Mouse (Mus musculus) bone marrow, adult 2 months (tissue): ENCODE data around the gene Crispld2.

Source experiments
- CTCF ChIP-seq: fragments of 200-500 bp; IDR thresholded peaks from 2 replicates; pipeline ENCODE4 v1.5.1; 2011; ENCODE audit warnings: low read length, control low read depth; ENCODE audit not compliant: control insufficient read depth, insufficient read depth
- POLR2A ChIP-seq: fragments of 200-500 bp; IDR thresholded peaks from 2 replicates; pipeline ENCODE4 v1.6.1; 2011; ENCODE audit warnings: low read depth, mild to moderate bottlenecking, control low read depth, low read length, borderline replicate concordance; ENCODE audit not compliant: control insufficient read depth

GRCm38 (mm10) chr8:120083261-120083660 is 91.0 kb downstream of the Crispld2 start:
- TF ChIP-seq POLR2A (no peak), CTCF (no peak)
